Mouse (Mus musculus): ENCODE data around the gene Sesn1.

- TF ChIP-seq CTCF (IDR thresholded peaks at IDR 0.05; ENCODE audit: low read depth): no peak
- TF ChIP-seq EP300 (IDR thresholded peaks at IDR 0.05; ENCODE audit: low read depth): no peak
Observed at GRCm38 (mm10) chr10:41863053-41863452, 53.3 kb downstream of the Sesn1 start.

Data from liver, postnatal 0 days (tissue).